Mouse (Mus musculus) intestine, embryonic 16.5 days (tissue): ENCODE data around the gene Trpm3. TPM values are rescaled to one million over a fixed set of nuclear protein-coding genes. Genes with fewer than 3 reads are reported as not detected.

Experiments
- ATAC-seq: fragments of 200-750 bp; cut with Nextera tagmentation; 2 replicates; pipeline ENCODE4 v1.8.0; 2017; ENCODE audit warnings: moderate TSS enrichment, moderate library complexity
- H3K27ac ChIP-seq: fragments of 300-500 bp; sonication (generic); 2 replicates; pipeline ENCODE4 v1.5.1; 2014; ENCODE audit warnings: mild to moderate bottlenecking, low read length
- H3K27me3 ChIP-seq: fragments of 300-500 bp; sonication (generic); replicated peaks from 2 replicates; pipeline ENCODE4 v1.6.1; 2014; ENCODE audit warnings: low read length, control low read depth, mixed read lengths; ENCODE audit not compliant: control insufficient read depth, insufficient read depth
- H3K36me3 ChIP-seq: fragments of 300-500 bp; sonication (generic); 2 replicates; pipeline ENCODE4 v1.6.1; 2014; ENCODE audit warnings: low read length, control low read depth; ENCODE audit not compliant: control insufficient read depth, insufficient read depth
- H3K4me1 ChIP-seq: fragments of 300-500 bp; sonication (generic); 2 replicates; pipeline ENCODE4 v1.6.1; 2014; ENCODE audit warnings: low read length, control low read depth, mixed read lengths; ENCODE audit not compliant: control insufficient read depth, insufficient read depth
- H3K4me2 ChIP-seq: fragments of 300-500 bp; sonication (generic); 2 replicates; pipeline ENCODE4 v1.6.1; 2014; ENCODE audit warnings: low read depth, low read length, control low read depth
- H3K4me3 ChIP-seq: fragments of 300-500 bp; sonication (generic); 2 replicates; pipeline ENCODE4 v1.5.1; 2014; ENCODE audit warnings: mild to moderate bottlenecking, low read length
- H3K9ac ChIP-seq: fragments of 300-500 bp; sonication (generic); 2 replicates; pipeline ENCODE4 v1.6.1; 2014; ENCODE audit warnings: low read depth, low read length
- H3K9me3 ChIP-seq: fragments of 300-500 bp; sonication (generic); 2 replicates; pipeline ENCODE4 v1.6.1; 2016; ENCODE audit warnings: low read length, control low read depth; ENCODE audit not compliant: control insufficient read depth
- WGBS: fragments of 180-500 bp; shearing (Covaris S2); extraction: QIAGEN DNeasy Blood & Tissue Kit; methylation state at CpG from one replicate; pipeline ENCODE4 v1.1.7; 2014; 5-methylcytosine and 5-hydroxymethylcytosine counted together
- polyA plus RNA-seq: library from polyadenylated mRNA; unstranded; fragments of >200 nt; fragmentation: Nextera tagmentation; extraction: Ambion mirVana; gene quantifications from 2 replicates; pipeline ENCODE4 v1.2.1, GENCODE M21; 2015

Trpm3 gene
- polyA plus RNA-seq, 1 experiment from 2014 or later = 0.27 TPM

- no peak for ATAC-seq
- Histone ChIP-seq H3K4me2 (no peak overlapping the region), H3K36me3 (no peaks in the 10 kb centered on the region), H3K27me3 (no peaks in the 10 kb centered on the region), H3K9me3 (no peaks in the 10 kb centered on the region), H3K4me1 (no peaks in the 10 kb centered on the region), H3K4me3 (no peak overlapping the region), H3K27ac (no peak overlapping the region), H3K9ac (no peak overlapping the region)
- 87% methylated on average over 5 of the region's 5 CpGs for WGBS
Measured at GRCm38 (mm10) chr19:22867456-22867855, 728.6 kb downstream of the Trpm3 start.

DNA sequence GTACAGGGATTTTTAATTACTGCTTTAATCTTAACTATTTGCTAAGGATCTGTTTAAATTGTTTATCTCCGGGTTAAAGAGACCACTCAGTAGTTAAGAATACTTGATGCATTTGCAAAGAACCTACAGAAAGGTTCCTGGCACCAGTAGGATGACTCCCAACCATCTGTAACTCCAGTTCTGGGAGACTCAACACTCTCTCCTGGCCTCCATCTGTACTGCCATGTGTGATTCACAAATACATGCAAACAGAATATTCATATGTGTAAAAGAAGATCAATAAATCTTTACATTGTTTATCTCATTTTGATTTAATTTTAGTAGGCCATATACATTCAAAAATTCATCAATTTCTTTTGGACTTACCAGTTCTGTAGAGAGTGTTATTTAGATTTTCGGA is 731.0 kb downstream of the Trpm3 start:
- H3K4me3 ChIP-seq = no peak overlapping the region
- H3K36me3 ChIP-seq = no peaks in the 10 kb centered on the region
- no peak overlapping the region for H3K4me2 ChIP-seq
- H3K4me1 ChIP-seq = no peaks in the 10 kb centered on the region
- WGBS = 84% methylated on average over 2 of the region's 2 CpGs
- H3K9me3 ChIP-seq = no peaks in the 10 kb centered on the region
- no peak overlapping the region for H3K27ac ChIP-seq
- no peak overlapping the region for H3K9ac ChIP-seq
- ATAC-seq = no peak
- no peaks in the 10 kb centered on the region for H3K27me3 ChIP-seq

DNA sequence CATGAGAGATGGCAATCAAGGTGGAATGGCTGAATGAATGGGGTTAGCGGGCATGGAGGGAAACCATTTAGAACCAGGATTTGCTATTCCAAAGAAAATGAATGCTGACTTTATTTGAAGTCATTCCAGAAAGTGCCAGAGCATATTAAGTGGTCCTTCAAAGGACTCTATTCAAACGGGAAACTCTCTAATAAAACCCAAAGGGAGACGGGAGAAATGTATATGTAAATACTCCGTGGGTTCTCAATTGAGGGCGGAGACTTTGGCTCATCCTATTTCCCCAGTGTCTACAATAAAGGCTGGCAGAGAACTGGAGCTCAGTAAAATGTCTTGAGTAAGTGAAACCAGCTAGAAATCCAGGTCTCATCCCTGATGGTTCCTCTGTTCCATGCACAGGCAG is 733.6 kb downstream of the Trpm3 start:
- no peaks in the 10 kb centered on the region for H3K4me1 ChIP-seq
- no peaks in the 10 kb centered on the region for H3K9me3 ChIP-seq
- H3K27ac ChIP-seq = no peak overlapping the region
- no peaks in the 10 kb centered on the region for H3K36me3 ChIP-seq
- WGBS = 55% methylated on average over 5 of the region's 5 CpGs
- H3K9ac ChIP-seq = no peak overlapping the region
- H3K4me3 ChIP-seq = no peak overlapping the region
- no peak for ATAC-seq
- no peak overlapping the region for H3K4me2 ChIP-seq
- no peaks in the 10 kb centered on the region for H3K27me3 ChIP-seq

DNA sequence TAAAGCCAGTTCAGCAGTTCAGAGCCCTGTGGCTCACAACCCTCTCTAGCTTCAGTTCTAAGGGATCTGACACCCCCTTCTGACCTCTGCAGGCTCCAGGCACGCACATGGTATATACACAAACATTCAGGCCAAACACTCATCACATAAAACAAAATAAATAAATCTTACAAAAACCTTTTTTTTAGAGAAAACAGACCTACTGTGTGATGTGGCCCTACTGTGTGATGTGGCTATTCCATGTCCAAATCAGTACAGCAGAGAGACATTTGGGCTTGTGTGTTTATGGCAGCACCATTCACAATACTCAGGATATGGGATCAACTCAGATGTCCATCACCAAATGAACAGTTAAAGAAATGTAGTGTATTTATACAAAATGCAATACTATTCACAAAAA is 741.4 kb downstream of the Trpm3 start:
- Histone ChIP-seq H3K27ac (no peak overlapping the region), H3K9me3 (no peaks in the 10 kb centered on the region), H3K9ac (no peak overlapping the region), H3K27me3 (no peaks in the 10 kb centered on the region), H3K36me3 (no peaks in the 10 kb centered on the region), H3K4me1 (0 out of 2 replicates have a peak, but pooled peaks cover 3% of the 10 kb centered on the region), H3K4me2 (no peak overlapping the region), H3K4me3 (no peak overlapping the region)
- 64% methylated on average over 1 of the region's 1 CpGs for WGBS
- ATAC-seq = no peak

GRCm38 (mm10) chr19:22882670-22883111 is 743.8 kb downstream of the Trpm3 start:
- no peaks in the 10 kb centered on the region for H3K27me3 ChIP-seq
- H3K4me1 ChIP-seq = 0 out of 2 replicates have a peak, but pooled peaks cover 3% of the 10 kb centered on the region
- no peak overlapping the region for H3K9ac ChIP-seq
- no peak overlapping the region for H3K4me2 ChIP-seq
- H3K27ac ChIP-seq = no peak overlapping the region
- H3K36me3 ChIP-seq = no peaks in the 10 kb centered on the region
- WGBS = 54% methylated on average over 3 of the region's 3 CpGs
- ATAC-seq = no peak
- no peaks in the 10 kb centered on the region for H3K9me3 ChIP-seq
- no peak overlapping the region for H3K4me3 ChIP-seq

- no peak overlapping the region for H3K27ac ChIP-seq
Measured at GRCm38 (mm10) chr19:22883154-22883553, 744.3 kb downstream of the Trpm3 start.

DNA sequence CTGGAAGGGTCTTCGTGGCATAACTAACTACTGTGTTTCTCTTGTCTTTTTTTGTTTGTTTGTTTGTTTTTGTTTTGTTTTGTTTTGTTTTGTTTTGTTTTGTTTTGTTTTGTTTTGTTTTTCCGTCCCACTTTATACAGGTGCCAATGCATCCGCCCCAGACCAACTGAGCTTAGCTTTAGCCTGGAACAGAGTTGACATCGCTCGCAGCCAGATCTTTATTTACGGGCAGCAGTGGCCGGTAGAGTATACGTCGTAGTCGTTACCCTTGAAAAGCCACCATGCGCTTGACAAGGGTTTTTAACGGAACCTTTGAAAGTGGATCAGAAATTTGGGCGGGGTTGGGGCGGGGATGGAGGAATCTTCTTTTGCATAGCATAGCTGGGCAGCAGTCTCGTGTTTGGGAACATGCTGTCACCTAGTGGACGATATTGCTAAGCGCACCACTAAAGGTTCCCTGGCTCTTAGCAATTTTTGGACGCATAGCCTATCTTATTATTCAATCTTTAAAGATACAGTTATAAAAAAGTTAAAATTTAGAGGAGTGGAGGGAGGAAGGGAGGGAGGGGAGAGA is 745.0 kb downstream of the Trpm3 start:
- H3K27ac ChIP-seq = no peak overlapping the region
- H3K9me3 ChIP-seq = no peaks in the 10 kb centered on the region
- no peaks in the 10 kb centered on the region for H3K36me3 ChIP-seq
- WGBS = 23% methylated on average over 18 of the region's 18 CpGs
- 0 out of 2 replicates have a peak, but pooled peaks cover 3% of the 10 kb centered on the region for H3K4me1 ChIP-seq
- no peaks in the 10 kb centered on the region for H3K27me3 ChIP-seq
- H3K4me3 ChIP-seq = no peak overlapping the region
- no peak overlapping the region for H3K9ac ChIP-seq
- peak; percentile 82; the same call in 1 of the 2 replicates for ATAC-seq
- peak overlapping the region; percentile 49 for H3K4me2 ChIP-seq

More at GRCm38 (mm10) chr19:22883154-22883553, 744.3 kb downstream of the Trpm3 start:
- Histone ChIP-seq H3K4me2 (no peak overlapping the region), H3K4me3 (no peak overlapping the region), H3K27me3 (no peaks in the 10 kb centered on the region), H3K9ac (no peak overlapping the region), H3K36me3 (no peaks in the 10 kb centered on the region), H3K9me3 (no peaks in the 10 kb centered on the region), H3K4me1 (0 out of 2 replicates have a peak, but pooled peaks cover 3% of the 10 kb centered on the region)
- no peak for ATAC-seq
- 85% methylated on average over 7 of the region's 7 CpGs for WGBS

- Histone ChIP-seq H3K27ac (no peak overlapping the region), H3K9me3 (no peaks in the 10 kb centered on the region), H3K4me2 (peak overlapping the region; percentile 49; the same call in 1 of the 2 replicates), H3K36me3 (no peaks in the 10 kb centered on the region), H3K9ac (no peak overlapping the region), H3K27me3 (no peaks in the 10 kb centered on the region), H3K4me1 (0 out of 2 replicates have a peak, but pooled peaks cover 3% of the 10 kb centered on the region), H3K4me3 (no peak overlapping the region)
- WGBS = 50% methylated on average over 11 of the region's 11 CpGs
- ATAC-seq = no peak
Measured at GRCm38 (mm10) chr19:22884357-22884756, 745.5 kb downstream of the Trpm3 start.

DNA sequence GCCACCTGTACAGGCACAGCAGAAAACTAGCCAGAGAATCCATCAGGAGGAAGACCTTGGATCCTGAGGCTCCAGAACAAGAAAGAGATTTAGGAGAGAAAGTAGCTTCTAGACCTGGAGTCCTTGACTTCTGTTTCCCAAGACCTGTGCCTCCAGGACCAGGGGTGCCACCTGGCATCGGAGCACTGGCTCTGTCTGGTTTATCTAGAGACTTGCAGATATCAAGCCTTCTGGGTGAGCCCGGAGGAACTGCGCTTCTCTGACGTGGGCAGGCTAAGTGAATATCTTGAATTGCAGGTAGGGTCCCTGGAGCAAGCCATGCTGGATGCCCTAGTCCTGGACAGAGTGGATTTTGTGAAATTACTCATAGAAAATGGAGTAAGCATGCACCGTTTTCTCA is 746.2 kb downstream of the Trpm3 start:
- no peak for ATAC-seq
- Histone ChIP-seq H3K4me1 (0 out of 2 replicates have a peak, but pooled peaks cover 3% of the 10 kb centered on the region), H3K27ac (no peak overlapping the region), H3K27me3 (no peaks in the 10 kb centered on the region), H3K9me3 (no peaks in the 10 kb centered on the region), H3K4me3 (no peak overlapping the region), H3K9ac (no peak overlapping the region), H3K4me2 (no peak overlapping the region), H3K36me3 (no peaks in the 10 kb centered on the region)
- WGBS = 91% methylated on average over 5 of the region's 5 CpGs

DNA sequence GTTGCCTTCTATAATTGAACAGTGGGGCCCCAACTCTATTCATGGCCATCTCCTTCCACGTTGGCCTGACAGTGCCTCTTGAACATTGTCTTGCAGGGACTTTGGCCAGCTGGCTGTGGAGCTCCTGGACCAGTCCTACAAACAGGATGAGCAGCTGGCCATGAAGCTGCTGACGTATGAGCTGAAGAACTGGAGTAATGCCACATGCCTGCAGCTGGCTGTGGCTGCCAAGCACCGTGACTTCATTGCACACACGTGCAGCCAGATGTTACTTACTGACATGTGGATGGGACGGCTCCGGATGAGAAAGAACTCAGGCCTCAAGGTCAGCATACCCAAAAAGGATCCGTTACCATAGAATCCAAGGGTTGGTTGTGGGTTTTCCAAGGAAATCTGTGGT is 763.0 kb downstream of the Trpm3 start:
- no peaks in the 10 kb centered on the region for H3K9me3 ChIP-seq
- no peak overlapping the region for H3K9ac ChIP-seq
- H3K36me3 ChIP-seq = no peaks in the 10 kb centered on the region
- WGBS = 74% methylated on average over 7 of the region's 7 CpGs
- no peaks in the 10 kb centered on the region for H3K27me3 ChIP-seq
- H3K27ac ChIP-seq = no peak overlapping the region
- no peak overlapping the region for H3K4me2 ChIP-seq
- no peaks in the 10 kb centered on the region for H3K4me1 ChIP-seq
- no peak overlapping the region for H3K4me3 ChIP-seq
- ATAC-seq = no peak
